Mouse (Mus musculus) testis, adult 2 months (tissue): ENCODE results near the gene Cercam. TPM values are rescaled to one million over a fixed set of nuclear protein-coding genes. Genes with fewer than 3 reads are reported as not detected.
"Not testable (repeated sequence)": the region's sequence is repeated elsewhere in the genome, so short reads cannot be mapped to it uniquely, and the experiment has no call there.

Source experiments
- H3K27ac ChIP-seq: fragments of 200-500 bp; 2 replicates; pipeline ENCODE4 v1.5.1; 2012; ENCODE audit warnings: low read depth, low read length; ENCODE audit not compliant: control insufficient read depth, insufficient read depth
- H3K27me3 ChIP-seq: fragments of 200-500 bp; 2 replicates; pipeline ENCODE4 v1.6.1; 2012; ENCODE audit warnings: mild to moderate bottlenecking, low read length, moderate library complexity; ENCODE audit not compliant: control insufficient read depth, insufficient read depth
- H3K36me3 ChIP-seq: fragments of 200-500 bp; 2 replicates; pipeline ENCODE4 v1.6.1; 2012; ENCODE audit warnings: mild to moderate bottlenecking, low read length; ENCODE audit not compliant: control insufficient read depth, insufficient read depth
- H3K4me1 ChIP-seq: fragments of 200-500 bp; 2 replicates; pipeline ENCODE4 v1.6.1; 2012; ENCODE audit warnings: low read length; ENCODE audit not compliant: control insufficient read depth, insufficient read depth
- H3K4me3 ChIP-seq: fragments of 200-500 bp; 2 replicates; pipeline ENCODE4 v1.5.1; 2012; ENCODE audit warnings: low read depth, mild to moderate bottlenecking, low read length, moderate library complexity, mixed read lengths; ENCODE audit not compliant: control insufficient read depth
- CTCF ChIP-seq: fragments of 200-500 bp; IDR thresholded peaks from 2 replicates; pipeline ENCODE4 v1.5.1; 2012; ENCODE audit warnings: low read depth, mild to moderate bottlenecking, inconsistent platforms, low read length, moderate library complexity; ENCODE audit not compliant: control insufficient read depth, insufficient read depth, insufficient replicate concordance
- POLR2A ChIP-seq: fragments of 200-500 bp; IDR thresholded peaks from 2 replicates; pipeline ENCODE4 v1.6.1; 2012; ENCODE audit warnings: low read depth, mild to moderate bottlenecking, inconsistent platforms, low read length, moderate library complexity; ENCODE audit not compliant: control insufficient read depth
- polyA plus RNA-seq: library from polyadenylated mRNA; depleted of rRNA; stranded (reverse); fragments of >200 nt; gene quantifications from 2 replicates; pipeline ENCODE4 v1.2.3, GENCODE M21; 2012

The Cercam gene
- polyA plus RNA-seq, 1 experiment, result 10.1 TPM

DNA sequence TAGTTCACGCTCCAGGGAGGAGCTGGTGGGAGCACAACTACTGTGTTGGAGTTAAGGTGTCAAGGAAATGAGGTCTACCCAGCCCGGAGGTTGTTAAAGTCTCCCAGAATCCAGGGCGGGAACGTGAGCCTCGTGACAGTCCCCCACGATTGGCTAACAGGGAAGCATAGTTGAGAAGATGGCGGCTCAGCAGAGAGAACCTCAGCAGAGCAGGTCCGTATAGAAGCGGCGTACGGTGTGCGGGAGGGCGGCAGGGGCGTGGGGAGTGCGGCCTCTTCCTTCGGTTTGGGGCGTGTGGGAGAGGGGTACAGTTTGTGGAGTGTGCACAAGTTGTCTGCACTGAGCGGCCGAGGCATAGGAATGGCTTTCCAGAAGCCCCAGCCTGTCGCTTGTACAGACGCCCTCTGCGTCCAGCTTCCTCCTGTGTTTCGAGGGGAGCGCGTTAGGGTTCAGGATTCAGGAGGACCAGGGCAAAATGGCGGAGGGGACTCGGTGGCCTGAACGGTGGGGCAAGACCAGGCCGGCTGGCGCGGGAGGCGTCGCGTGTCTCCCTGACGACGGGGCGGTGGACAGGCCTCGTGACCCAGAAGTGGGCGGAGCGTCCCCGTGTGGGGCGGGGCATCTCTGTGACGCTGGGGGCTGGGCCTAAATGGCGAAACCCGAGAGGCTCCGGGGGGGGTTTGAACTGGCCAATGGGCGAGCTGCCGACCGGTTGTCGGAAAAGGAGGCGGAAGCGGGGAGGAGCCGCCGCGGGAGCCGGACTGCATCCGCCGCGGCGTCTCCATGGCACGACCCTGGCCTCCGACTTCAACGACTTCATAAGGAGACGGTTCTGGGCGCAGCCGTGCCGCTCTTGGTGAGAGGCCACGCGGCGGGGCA, 20.3 kb downstream of the Cercam start, which contains the start of gene Odf2:
Gene Odf2, plus strand, starts transcription at position 156 of the 879 bp plus-strand sequence.
- Histone ChIP-seq H3K36me3 (peaks cover 7% of the 10 kb centered on the region), H3K4me3 (peak within 1 kb of the TSS; percentile 96), H3K27me3 (no peaks in the 10 kb centered on the region), H3K27ac (peak within 1 kb of the TSS; percentile 98), H3K4me1 (peaks cover 12% of the 10 kb centered on the region)
- peak; percentile 96 for TF ChIP-seq POLR2A
- TF ChIP-seq CTCF, result no peak

DNA sequence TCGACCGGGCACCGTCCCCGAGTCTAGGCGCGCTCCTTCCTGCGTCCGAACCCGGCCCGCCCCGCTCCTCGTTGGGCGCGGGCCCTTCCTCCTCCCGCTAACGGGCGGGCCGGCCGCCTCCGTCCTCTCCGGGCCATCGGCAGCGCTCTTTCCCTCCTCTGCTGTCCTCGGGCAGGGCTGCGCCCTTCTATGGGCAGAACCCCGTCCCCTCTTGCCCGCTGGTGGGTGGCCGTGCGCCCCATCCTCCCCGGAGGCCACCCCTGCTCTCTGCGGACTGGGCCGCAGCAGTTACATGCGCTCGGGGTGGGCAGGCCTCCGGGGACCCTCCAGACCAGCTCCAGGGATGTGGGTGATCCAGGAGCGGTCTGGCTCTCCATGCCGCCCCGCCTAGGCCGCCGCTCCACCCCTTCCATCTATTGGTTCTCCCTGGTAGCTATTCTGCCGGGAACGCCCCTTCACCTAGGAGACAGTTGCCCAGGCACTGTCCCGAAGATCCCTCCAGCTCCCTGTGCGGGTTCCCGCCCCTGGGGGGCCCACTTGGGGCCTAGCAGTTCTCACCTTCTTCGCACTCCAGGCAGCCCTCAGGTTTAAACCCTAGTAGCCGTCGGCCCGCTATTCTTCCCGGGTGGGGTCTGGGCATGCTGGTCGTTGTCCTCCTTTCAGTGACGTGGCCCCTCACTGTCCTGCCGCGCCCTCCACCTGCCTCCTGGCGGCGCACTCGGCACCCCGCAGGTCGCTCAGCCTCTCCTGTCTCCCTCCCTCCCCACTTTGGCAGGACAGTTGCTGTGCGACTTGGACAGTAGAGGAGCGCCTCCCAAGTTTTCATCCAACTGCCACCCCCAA, 21.2 kb downstream of the Cercam start:
- Histone ChIP-seq H3K4me1 (peaks cover 12% of the 10 kb centered on the region), H3K27me3 (no peaks in the 10 kb centered on the region), H3K27ac (peak overlapping the region; percentile 98), H3K4me3 (peak overlapping the region; percentile 96), H3K36me3 (peaks cover 8% of the 10 kb centered on the region)
- TF ChIP-seq CTCF (peak; percentile 44; the same call in 1 of the 2 replicates), POLR2A (no peak)

DNA sequence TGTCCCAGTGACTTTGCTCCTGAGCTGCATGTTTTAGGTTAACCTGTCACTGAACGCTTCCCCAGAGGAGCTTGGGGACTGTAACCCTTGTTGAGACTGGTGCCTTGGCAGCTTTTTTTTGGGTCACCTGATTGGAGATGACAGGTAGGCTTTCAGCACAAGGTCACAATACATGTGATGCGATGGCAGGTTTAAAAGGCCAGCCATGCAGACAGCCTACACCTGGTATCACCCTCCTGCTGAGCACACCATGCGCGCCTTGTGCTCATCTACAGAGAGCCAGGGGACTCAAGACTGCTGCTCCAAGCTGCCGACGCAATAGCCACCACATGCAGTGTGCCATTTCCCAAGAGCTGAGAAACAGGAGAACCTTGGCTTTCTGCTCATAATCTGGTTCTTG, 22.8 kb downstream of the Cercam start:
- peaks cover 8% of the 10 kb centered on the region for H3K36me3 ChIP-seq
- H3K27ac ChIP-seq, result peak overlapping the region; percentile 68
- H3K27me3 ChIP-seq, result no peaks in the 10 kb centered on the region
- H3K4me1 ChIP-seq, result peaks cover 12% of the 10 kb centered on the region
- peak overlapping the region; percentile 96 for H3K4me3 ChIP-seq
- no peak for TF ChIP-seq CTCF
- TF ChIP-seq POLR2A, result peak; percentile 46; the same call in 1 of the 2 replicates

DNA sequence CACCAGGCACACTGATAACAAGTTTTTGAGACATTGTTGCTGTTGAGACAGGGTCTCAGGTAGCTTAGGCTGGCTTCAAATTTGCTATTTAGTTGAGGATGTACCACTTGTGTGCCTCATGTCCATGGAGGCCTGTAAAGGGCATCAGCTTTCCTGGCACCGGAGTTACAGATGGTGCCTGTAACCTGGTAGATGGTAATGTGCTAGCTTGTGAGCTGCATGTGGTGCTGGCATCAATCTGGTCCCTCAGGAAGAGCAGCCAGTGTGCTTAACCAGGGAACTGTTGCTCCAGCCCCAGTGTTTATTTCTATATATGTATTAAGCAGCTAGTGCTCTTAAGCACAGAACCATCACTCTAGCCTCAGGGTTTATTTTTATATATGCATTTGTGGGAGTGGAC, 27.1 kb downstream of the Cercam start:
- Histone ChIP-seq H3K4me1 (peaks cover 3% of the 10 kb centered on the region; the same call in 1 of the 2 replicates), H3K36me3 (peaks cover 10% of the 10 kb centered on the region), H3K27me3 (no peaks in the 10 kb centered on the region), H3K4me3 (peak overlapping the region; percentile 11; the same call in 1 of the 2 replicates), H3K27ac (no peak overlapping the region)
- TF ChIP-seq POLR2A (no peak), CTCF (no peak)

- no peak overlapping the region for H3K4me3 ChIP-seq
- peaks cover 12% of the 10 kb centered on the region for H3K36me3 ChIP-seq
- H3K27ac ChIP-seq, result no peak overlapping the region
- no peaks in the 10 kb centered on the region for H3K27me3 ChIP-seq
- no peaks in the 10 kb centered on the region for H3K4me1 ChIP-seq
- no peak for TF ChIP-seq POLR2A
- no peak for TF ChIP-seq CTCF
Measured at GRCm38 (mm10) chr2:29897366-29897765, 28.4 kb downstream of the Cercam start.

DNA sequence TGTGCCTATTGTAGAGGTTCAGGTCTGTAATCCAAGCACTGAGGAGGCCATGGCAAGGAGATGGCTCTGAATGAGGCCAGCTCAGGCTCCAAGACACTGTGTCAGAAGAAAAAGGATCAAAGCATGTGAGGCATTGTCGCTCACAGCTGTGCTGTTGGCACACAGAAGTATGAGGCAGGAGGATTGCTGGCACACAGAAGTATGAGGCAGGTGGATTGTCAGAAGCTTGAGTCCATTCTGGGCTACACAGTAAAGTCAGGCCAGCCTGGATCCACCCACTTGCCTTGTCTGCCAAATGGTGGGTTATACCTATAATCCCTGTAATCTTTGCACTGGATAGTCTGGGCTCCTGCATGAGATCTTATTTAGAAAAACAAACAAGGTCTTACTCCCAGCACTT, 29.1 kb downstream of the Cercam start:
- H3K4me3 ChIP-seq, result peak overlapping the region; percentile 49
- no peak overlapping the region for H3K27ac ChIP-seq
- H3K27me3 ChIP-seq, result no peaks in the 10 kb centered on the region
- TF ChIP-seq CTCF (no peak), POLR2A (no peak)
- peaks cover 11% of the 10 kb centered on the region for H3K36me3 ChIP-seq
- no peaks in the 10 kb centered on the region for H3K4me1 ChIP-seq

GRCm38 (mm10) chr2:29902194-29902593, 33.2 kb downstream of the Cercam start:
- Histone ChIP-seq H3K27ac (peak overlapping the region; percentile 94), H3K36me3 (peaks cover 9% of the 10 kb centered on the region), H3K27me3 (no peaks in the 10 kb centered on the region), H3K4me1 (no peaks in the 10 kb centered on the region), H3K4me3 (peak overlapping the region; percentile 76)
- TF ChIP-seq POLR2A (no peak), CTCF (no peak)

DNA sequence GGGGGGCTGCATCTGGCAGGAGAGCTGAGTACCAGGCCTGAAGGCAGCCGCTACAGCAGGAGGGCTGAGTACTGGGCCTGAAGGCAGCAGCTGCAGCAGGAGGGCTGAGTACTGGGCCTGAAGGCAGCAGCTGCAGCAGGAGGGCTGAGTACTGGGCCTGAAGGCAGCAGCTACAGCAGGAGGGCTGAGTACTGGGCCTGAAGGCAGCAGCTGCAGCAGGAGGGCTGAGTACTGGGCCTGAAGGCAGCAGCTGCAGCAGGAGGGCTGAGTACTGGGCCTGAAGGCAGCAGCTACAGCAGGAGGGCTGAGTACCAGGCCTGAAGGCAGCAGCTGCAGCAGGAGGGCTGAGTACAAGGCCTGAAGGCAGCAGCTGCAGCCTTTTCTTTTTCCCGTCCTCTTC, 39.2 kb downstream of the Cercam start:
- not testable (repeated sequence) for H3K27me3 ChIP-seq, H3K4me1 ChIP-seq, H3K36me3 ChIP-seq, H3K27ac ChIP-seq, H3K4me3 ChIP-seq
